Mouse (Mus musculus) intestine, postnatal 0 days (tissue): ENCODE results near the gene Gm7030. TPM values are rescaled to one million over a fixed set of nuclear protein-coding genes. Genes with fewer than 3 reads are reported as not detected.
"Not testable (repeated sequence)": the region's sequence is repeated elsewhere in the genome, so short reads cannot be mapped to it uniquely, and the experiment has no call there.

Experiments
- ATAC-seq: fragments of 200-750 bp; cut with Nextera tagmentation; 2 replicates; pipeline ENCODE4 v1.8.0; 2017; ENCODE audit warnings: mild to moderate bottlenecking, moderate TSS enrichment, moderate library complexity
- H3K27ac ChIP-seq: fragments of 300-500 bp; sonication (generic); 2 replicates; pipeline ENCODE4 v1.5.1; 2014; ENCODE audit warnings: mild to moderate bottlenecking, low read depth, low read length, moderate library complexity
- H3K27me3 ChIP-seq: fragments of 300-500 bp; sonication (generic); replicated peaks from 2 replicates; pipeline ENCODE4 v1.6.1; 2014; ENCODE audit warnings: low read length, mixed read lengths; ENCODE audit not compliant: control insufficient read depth, insufficient read depth
- H3K36me3 ChIP-seq: fragments of 300-500 bp; sonication (generic); 2 replicates; pipeline ENCODE4 v1.6.1; 2014; ENCODE audit warnings: mild to moderate bottlenecking, moderate library complexity; ENCODE audit not compliant: control insufficient read depth, insufficient read depth
- H3K4me1 ChIP-seq: fragments of 300-500 bp; sonication (generic); replicated peaks from 2 replicates; pipeline ENCODE4 v1.6.1; 2014; ENCODE audit warnings: antibody characterized with exemption, low read length, mixed read lengths; ENCODE audit not compliant: control insufficient read depth, insufficient read depth
- H3K4me2 ChIP-seq: fragments of 300-500 bp; sonication (generic); replicated peaks from 2 replicates; pipeline ENCODE4 v1.6.1; 2014; ENCODE audit warnings: low read depth, mild to moderate bottlenecking, moderate library complexity
- H3K4me3 ChIP-seq: fragments of 300-500 bp; sonication (generic); 2 replicates; pipeline ENCODE4 v1.5.1; 2014; ENCODE audit warnings: low read depth, low read length
- H3K9ac ChIP-seq: fragments of 300-500 bp; sonication (generic); 2 replicates; pipeline ENCODE4 v1.6.1; 2014; ENCODE audit warnings: mild to moderate bottlenecking, low read depth, low read length
- H3K9me3 ChIP-seq: fragments of 300-500 bp; sonication (generic); 2 replicates; pipeline ENCODE4 v1.6.1; 2016; ENCODE audit warnings: mixed run types; ENCODE audit not compliant: control insufficient read depth
- CTCF ChIP-seq: sonication (generic); IDR thresholded peaks from 2 replicates; pipeline ENCODE4 v1.5.1; 2016; ENCODE audit warnings: low read depth, mild to moderate bottlenecking, control low read depth, antibody characterized with exemption, moderate library complexity
- WGBS: fragments of 180-500 bp; shearing (Covaris S2); extraction: QIAGEN DNeasy Blood & Tissue Kit; methylation state at CpG from one replicate; pipeline ENCODE4 v1.1.7; 2014; 5-methylcytosine and 5-hydroxymethylcytosine counted together
- polyA plus RNA-seq: library from polyadenylated mRNA; unstranded; fragments of >200 nt; fragmentation: Nextera tagmentation; extraction: Ambion mirVana; gene quantifications from 2 replicates; pipeline ENCODE4 v1.2.1, GENCODE M21; 2015

Gm7030 gene
- polyA plus RNA-seq, 1 experiment from 2014 or later, result 0.93 TPM

DNA sequence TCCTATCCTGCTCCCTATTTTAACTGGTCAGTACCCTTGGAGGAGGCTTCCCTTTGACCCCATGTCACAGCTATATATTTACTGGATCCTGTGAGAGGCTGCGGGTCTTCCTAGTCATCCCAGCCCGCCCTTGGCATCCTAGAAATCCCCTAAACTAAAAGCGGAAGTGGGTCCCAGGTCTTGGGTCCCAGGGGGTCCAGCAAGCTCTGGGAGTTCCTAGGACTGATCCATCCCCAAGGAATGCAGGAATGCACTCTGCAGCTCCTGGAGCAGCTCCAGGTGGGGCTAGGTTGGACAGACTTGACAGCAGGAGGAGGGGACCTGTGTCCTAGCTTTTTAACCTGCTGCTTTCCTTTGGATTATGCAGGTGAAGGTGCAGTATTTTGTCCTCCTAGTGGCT, 35.3 kb downstream of the Gm7030 start:
- H3K27ac ChIP-seq, result no peak overlapping the region
- WGBS, result 22% methylated on average over 3 of the region's 3 CpGs
- H3K9me3 ChIP-seq, result no peaks in the 10 kb centered on the region
- no peaks in the 10 kb centered on the region for H3K4me1 ChIP-seq
- H3K4me3 ChIP-seq, result no peak overlapping the region
- no peaks in the 10 kb centered on the region for H3K36me3 ChIP-seq
- no peak for TF ChIP-seq CTCF
- no peak overlapping the region for H3K9ac ChIP-seq
- no peaks in the 10 kb centered on the region for H3K27me3 ChIP-seq
- H3K4me2 ChIP-seq, result no peak overlapping the region
- ATAC-seq, result no peak

DNA sequence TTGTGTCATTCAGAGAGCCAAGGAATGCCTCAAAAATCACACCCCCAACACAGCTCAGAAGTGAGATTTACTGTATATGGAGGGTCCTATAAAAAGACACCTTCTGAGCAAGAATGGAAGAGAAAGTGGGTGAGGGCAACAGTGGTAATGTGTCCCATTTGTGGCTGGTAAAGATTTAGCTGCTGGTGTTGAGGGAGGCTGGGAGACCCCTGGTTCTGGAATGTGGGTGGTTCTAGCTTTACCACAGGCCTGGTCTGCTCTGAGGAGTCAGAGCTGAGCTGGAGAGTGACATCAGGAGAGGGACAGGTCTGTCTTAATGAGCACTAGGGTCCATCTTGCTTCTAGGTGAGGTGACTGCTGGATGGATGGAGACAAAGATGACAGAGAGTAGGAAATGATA, 36.7 kb downstream of the Gm7030 start:
- H3K9me3 ChIP-seq, H3K4me3 ChIP-seq, H3K36me3 ChIP-seq, H3K9ac ChIP-seq, H3K4me2 ChIP-seq, ATAC-seq, H3K27ac ChIP-seq, H3K27me3 ChIP-seq, H3K4me1 ChIP-seq: not testable (repeated sequence)

DNA sequence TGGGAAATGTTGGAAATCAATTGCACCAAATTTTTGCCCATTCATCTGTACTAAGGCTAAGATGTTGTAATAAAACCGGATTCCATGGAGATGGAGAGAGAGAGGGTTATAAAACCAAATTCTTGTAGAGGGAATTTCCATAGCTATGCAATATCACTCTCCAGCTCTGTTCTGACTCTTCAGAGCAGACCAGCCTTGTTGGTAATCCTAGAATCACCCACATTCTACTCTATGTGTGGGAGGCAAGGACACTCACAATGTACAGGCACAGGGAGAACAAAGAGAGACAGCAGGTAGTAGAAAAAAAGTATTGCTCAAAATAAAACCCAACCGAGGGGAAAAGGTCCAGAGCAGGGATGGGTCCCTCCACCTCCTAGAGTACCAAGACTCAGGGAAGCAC, 37.3 kb downstream of the Gm7030 start:
- not testable (repeated sequence) for H3K27me3 ChIP-seq, H3K9me3 ChIP-seq, H3K4me1 ChIP-seq, H3K4me3 ChIP-seq, H3K36me3 ChIP-seq, H3K9ac ChIP-seq, H3K4me2 ChIP-seq, ATAC-seq, H3K27ac ChIP-seq
- no CpG with 5 or more reads among the region's 2 CpGs for WGBS

DNA sequence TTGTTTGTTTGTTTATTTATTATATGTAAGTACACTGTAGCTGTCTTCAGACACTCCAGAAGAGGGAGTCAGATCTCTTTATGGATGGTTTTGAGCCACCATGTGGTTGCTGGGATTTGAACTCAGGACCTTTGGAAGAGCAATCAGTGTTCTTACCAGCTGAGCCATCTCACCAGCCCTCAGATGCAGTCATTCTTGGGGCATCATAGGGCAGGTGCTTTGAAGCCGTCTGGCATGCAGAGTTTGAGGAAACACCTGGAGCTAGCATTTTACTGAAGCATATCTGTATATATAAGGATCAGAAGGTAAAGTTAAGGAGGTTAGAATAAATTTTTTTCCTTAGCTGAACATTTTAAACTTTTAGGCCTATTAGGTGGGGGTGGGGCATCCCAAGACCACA, 43.2 kb downstream of the Gm7030 start:
- H3K4me2 ChIP-seq, H3K9ac ChIP-seq, ATAC-seq, H3K36me3 ChIP-seq, H3K27ac ChIP-seq, H3K4me1 ChIP-seq, H3K9me3 ChIP-seq, H3K4me3 ChIP-seq, H3K27me3 ChIP-seq: not testable (repeated sequence)
- WGBS, result 52% methylated on average over 1 of the region's 1 CpGs

DNA sequence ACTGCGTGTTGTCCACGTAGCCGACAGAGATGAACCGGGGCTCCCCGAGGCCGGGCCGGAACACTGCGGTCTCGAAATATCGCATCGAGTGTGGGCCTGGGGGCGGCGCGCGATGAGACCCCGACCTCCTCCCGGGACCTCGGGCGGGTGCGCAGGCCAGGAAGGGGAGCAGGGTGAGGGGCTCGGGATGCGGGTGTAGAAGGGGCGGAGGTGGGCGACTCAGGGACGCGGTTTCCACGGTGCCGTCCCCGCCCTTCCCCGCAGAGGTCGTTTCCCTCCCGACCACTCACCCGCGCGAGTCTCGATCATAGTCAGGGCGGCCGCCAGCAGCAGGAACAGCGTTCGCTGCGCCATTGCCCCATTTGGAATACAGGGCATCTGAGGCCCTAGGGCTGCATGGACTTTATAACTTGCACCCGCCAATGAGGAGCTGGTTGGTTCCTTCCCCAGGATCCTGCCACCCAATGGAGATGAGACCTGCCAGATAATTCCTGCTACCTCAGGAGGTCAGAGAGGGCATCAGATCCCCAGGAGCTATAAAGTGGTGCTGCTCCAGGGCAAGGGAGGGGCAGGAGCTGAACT, 45.3 kb downstream of the Gm7030 start:
- no peak for TF ChIP-seq CTCF
- 1% methylated on average over 42 of the region's 42 CpGs for WGBS
- peak; percentile 82 for ATAC-seq
- peak overlapping the region; percentile 65 for H3K27ac ChIP-seq
- H3K9me3 ChIP-seq, result no peaks in the 10 kb centered on the region
- H3K4me1 ChIP-seq, result no peaks in the 10 kb centered on the region
- H3K36me3 ChIP-seq, result no peaks in the 10 kb centered on the region
- H3K4me3 ChIP-seq, result peak overlapping the region; percentile 52
- 0 out of 2 replicates have a peak, but pooled peaks cover 5% of the 10 kb centered on the region for H3K27me3 ChIP-seq
- H3K4me2 ChIP-seq, result peak overlapping the region; percentile 96
- 0 out of 2 replicates have a peak overlapping the region, but pooled peaks have one; percentile 28 for H3K9ac ChIP-seq

DNA sequence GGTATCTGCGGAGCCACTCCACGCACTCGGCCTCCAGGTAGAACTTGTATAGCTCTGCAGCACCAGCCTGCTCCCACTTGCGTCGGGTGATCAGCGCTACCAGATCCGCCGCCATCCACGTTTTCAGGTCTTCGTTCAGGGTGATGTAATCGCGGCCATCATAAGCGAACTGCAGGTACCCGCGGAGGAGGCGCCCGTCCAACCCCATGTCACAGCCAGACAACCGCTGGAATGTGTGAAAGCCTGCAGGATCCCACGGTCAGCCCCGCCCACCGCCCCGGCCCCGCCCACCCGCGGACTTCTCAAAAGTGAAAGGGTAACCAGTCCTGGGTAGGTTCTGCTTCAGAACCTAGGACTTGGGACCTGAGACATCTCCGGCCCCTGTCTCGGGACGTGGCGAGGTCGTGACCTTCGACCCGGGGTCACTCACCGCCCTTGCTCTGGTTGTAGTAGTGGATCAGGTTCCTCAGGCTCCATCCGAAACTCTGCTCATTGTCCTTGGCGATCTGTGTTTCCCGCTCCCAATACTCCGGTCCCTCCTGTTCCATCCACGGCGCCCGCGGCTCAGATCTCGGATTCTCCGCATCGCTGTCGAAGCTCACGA, 45.9 kb downstream of the Gm7030 start:
- Histone ChIP-seq H3K36me3 (no peaks in the 10 kb centered on the region), H3K4me1 (no peaks in the 10 kb centered on the region), H3K27me3 (0 out of 2 replicates have a peak, but pooled peaks cover 5% of the 10 kb centered on the region), H3K9ac (0 out of 2 replicates have a peak overlapping the region, but pooled peaks have one; percentile 28), H3K9me3 (no peaks in the 10 kb centered on the region), H3K27ac (peak overlapping the region; percentile 65), H3K4me3 (peak overlapping the region; percentile 52), H3K4me2 (peak overlapping the region; percentile 96)
- no peak for TF ChIP-seq CTCF
- peak; percentile 69 for ATAC-seq
- 1% methylated on average over 46 of the region's 46 CpGs for WGBS

DNA sequence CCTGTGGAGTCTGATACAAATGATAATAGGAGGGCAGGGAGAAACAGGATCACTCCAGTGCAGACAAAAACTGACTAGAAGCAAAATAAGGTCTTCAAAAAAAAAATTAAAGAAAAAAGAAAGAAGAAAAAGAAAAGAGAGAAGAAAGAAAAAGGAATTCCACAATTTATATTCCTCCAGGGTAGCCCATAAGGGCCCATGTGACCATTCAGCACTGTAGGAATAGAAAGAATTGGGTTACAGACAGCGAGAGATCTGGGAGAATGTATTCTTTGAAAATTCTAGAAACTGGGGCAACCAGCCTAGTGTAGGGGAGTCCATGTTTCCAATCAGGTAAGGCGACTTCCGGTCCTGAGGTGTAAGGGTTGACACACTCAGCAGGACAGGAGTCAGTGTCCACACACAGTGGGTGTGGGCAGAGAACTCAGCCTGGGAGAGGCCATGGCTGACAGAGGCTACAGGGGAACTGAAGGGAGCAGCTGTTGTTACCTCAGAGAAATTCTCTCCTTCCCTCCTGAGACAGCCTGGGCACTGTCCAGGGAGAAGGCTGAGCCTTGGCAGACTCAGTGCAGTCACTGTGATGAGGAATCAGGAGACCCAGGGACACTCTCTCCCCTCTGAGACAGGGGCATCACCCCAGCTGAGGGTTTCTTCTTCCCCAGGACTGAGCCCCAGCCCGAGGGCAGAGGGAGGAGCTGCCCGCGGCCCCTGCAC, 46.5 kb downstream of the Gm7030 start:
- not testable (repeated sequence) for H3K27ac ChIP-seq, H3K27me3 ChIP-seq, ATAC-seq, H3K4me1 ChIP-seq, H3K9ac ChIP-seq, H3K36me3 ChIP-seq, H3K9me3 ChIP-seq
- WGBS, result 51% methylated on average over 5 of the region's 6 CpGs
- peak overlapping the region; percentile 52 for H3K4me3 ChIP-seq
- peak overlapping the region; percentile 96 for H3K4me2 ChIP-seq

DNA sequence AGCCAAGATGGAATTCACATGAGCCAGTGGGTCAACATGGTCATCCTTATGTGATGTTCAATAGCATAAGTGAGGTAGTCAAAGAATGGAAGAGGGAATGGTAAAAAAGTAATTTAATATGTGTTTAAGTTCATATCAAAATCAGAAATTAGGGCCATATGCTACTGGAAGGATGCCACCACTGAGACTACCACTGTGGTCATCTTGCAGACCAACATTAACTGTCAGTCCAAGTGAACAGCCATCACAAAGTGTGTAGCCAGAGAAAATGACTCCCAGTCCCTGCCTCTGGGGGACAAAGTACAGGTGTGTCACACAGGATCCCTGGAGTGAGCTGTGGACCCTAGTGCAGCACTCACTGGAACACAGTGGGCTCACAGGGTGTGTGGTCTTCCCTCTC, 47.3 kb downstream of the Gm7030 start:
- not testable (repeated sequence) for ATAC-seq, H3K4me1 ChIP-seq, H3K36me3 ChIP-seq, H3K9me3 ChIP-seq, H3K4me2 ChIP-seq, H3K27me3 ChIP-seq, H3K9ac ChIP-seq, H3K27ac ChIP-seq, H3K4me3 ChIP-seq
